Mouse (Mus musculus) heart, postnatal 0 days (tissue): Measurements from ENCODE around the gene Zbtb12.

Source experiments
- CTCF ChIP-seq: IDR thresholded peaks from 2 replicates; pipeline ENCODE4 v1.5.1; 2016; ENCODE audit warnings: antibody characterized with exemption, control low read depth, low read depth
- EP300 ChIP-seq: IDR thresholded peaks from 2 replicates; pipeline ENCODE4 v1.6.1; 2016; ENCODE audit warnings: antibody characterized with exemption, low read depth

DNA sequence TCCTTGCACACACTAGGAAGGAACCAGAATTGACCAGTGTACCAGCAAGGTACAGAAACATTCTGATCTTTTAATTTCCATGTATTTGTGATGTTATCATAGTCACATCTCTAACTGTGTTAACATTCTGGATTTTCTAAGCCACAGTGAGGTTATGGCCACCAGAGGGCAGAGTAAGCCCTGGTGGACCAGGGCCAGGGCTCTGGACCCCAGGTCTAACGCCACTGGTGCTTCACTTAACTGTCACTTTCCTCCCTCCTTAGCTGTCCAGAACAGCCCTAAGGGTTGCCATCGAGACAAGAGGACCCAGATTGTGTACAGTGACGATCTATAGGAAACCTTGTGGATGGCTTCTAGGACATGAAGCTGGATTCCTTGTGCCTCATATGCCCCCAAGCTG lies 23.5 kb upstream of the Zbtb12 start:
- TF ChIP-seq CTCF = peak; percentile 73
- TF ChIP-seq EP300 = no peak
